Mouse (Mus musculus) stomach, postnatal 0 days (tissue): ENCODE data around the gene Gmds. TPM values are rescaled to one million over a fixed set of nuclear protein-coding genes. Genes with fewer than 3 reads are reported as not detected.

Experiments
- ATAC-seq: fragments of 200-750 bp; cut with Nextera tagmentation; 2 replicates; pipeline ENCODE4 v1.8.0; 2017; ENCODE audit not compliant: low FRiP score, low TSS enrichment
- DNase-seq: peaks from one replicate; pipeline ENCODE4 v3.0.0-alpha.2; 2016; ENCODE audit warnings: low spot score
- H3K27ac ChIP-seq: fragments of 300-500 bp; sonication (generic); replicated peaks from 2 replicates; pipeline ENCODE4 v1.5.1; 2014; ENCODE audit warnings: mild to moderate bottlenecking, control low read depth
- H3K27me3 ChIP-seq: fragments of 300-500 bp; sonication (generic); 2 replicates; pipeline ENCODE4 v1.6.1; 2014; ENCODE audit warnings: low read length; ENCODE audit not compliant: control insufficient read depth, insufficient read depth
- H3K36me3 ChIP-seq: fragments of 300-500 bp; sonication (generic); 2 replicates; pipeline ENCODE4 v1.6.1; 2014; ENCODE audit warnings: low read length, mixed read lengths; ENCODE audit not compliant: control insufficient read depth, insufficient read depth
- H3K4me1 ChIP-seq: fragments of 300-500 bp; sonication (generic); replicated peaks from 2 replicates; pipeline ENCODE4 v1.6.1; 2014; ENCODE audit warnings: antibody characterized with exemption; ENCODE audit not compliant: control insufficient read depth, insufficient read depth
- H3K4me2 ChIP-seq: fragments of 300-500 bp; sonication (generic); replicated peaks from 2 replicates; pipeline ENCODE4 v1.6.1; 2014; ENCODE audit warnings: low read depth, mild to moderate bottlenecking, control low read depth, moderate library complexity
- H3K4me3 ChIP-seq: fragments of 300-500 bp; sonication (generic); 2 replicates; pipeline ENCODE4 v1.5.1; 2014; ENCODE audit warnings: low read depth, low read length, control low read depth
- H3K9ac ChIP-seq: fragments of 300-500 bp; sonication (generic); 2 replicates; pipeline ENCODE4 v1.6.1; 2014; ENCODE audit warnings: mild to moderate bottlenecking, low read length, control low read depth, mixed read lengths
- H3K9me3 ChIP-seq: fragments of 300-500 bp; sonication (generic); 2 replicates; pipeline ENCODE4 v1.6.1; 2016; ENCODE audit warnings: low read length; ENCODE audit not compliant: control insufficient read depth
- CTCF ChIP-seq: IDR thresholded peaks from 2 replicates; pipeline ENCODE4 v1.5.1; 2016; ENCODE audit warnings: antibody characterized with exemption, low read depth, mild to moderate bottlenecking, moderate library complexity
- EP300 ChIP-seq: optimal IDR thresholded peaks from 2 replicates; pipeline ENCODE3; 2016; ENCODE audit warnings: antibody characterized with exemption
- WGBS: fragments of 180-500 bp; shearing (Covaris S2); extraction: QIAGEN DNeasy Blood & Tissue Kit; methylation state at CpG from one replicate; pipeline ENCODE4 v1.1.7; 2014; 5-methylcytosine and 5-hydroxymethylcytosine counted together
- polyA plus RNA-seq: library from polyadenylated mRNA; unstranded; fragments of >200 nt; fragmentation: Nextera tagmentation; extraction: Ambion mirVana; gene quantifications from 2 replicates; pipeline ENCODE4 v1.2.1, GENCODE M21; 2015

The Gmds gene
- polyA plus RNA-seq, 1 experiment from 2014 or later = 102 TPM

DNA sequence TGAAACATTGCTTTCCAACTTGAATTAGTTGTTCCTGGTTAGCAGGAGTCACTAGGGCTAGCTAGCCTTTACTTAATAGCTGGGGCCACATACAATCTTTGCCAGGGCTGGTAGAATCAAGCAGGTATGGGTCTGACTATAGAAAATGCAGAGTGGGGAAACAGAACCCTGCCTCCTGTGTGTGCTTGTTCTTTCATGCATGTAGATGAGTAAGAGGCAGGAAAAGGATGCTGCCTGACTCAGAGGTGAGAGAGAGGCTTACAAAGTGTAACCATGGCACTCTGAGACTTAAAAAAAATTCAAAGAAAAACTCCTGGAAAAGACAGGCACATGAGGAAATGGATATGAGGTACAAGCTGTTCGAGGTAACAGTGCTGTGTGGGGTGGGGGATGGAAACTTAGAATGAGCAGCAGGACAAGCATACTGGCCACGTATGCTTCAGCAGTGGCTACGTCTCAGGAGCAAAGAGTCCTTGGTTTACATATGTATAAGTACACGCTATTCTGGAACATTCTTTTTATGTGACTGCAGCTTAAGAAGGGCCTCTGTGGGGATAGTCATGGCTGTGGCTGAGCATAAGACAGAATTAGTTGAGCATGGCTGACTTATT, 203.8 kb downstream of the Gmds start:
- WGBS = 58% methylated on average over 4 of the region's 4 CpGs
- Histone ChIP-seq H3K9me3 (no peaks in the 10 kb centered on the region), H3K4me2 (no peak overlapping the region), H3K4me3 (no peak overlapping the region), H3K27me3 (no peaks in the 10 kb centered on the region), H3K36me3 (no peaks in the 10 kb centered on the region), H3K9ac (no peak overlapping the region), H3K27ac (no peak overlapping the region), H3K4me1 (no peaks in the 10 kb centered on the region)
- no peak for DNase-seq
- no peak for TF ChIP-seq CTCF
- ATAC-seq = no peak

GRCm38 (mm10) chr13:32129970-32130369, 208.6 kb downstream of the Gmds start:
- Histone ChIP-seq H3K4me1 (no peaks in the 10 kb centered on the region), H3K9me3 (no peaks in the 10 kb centered on the region), H3K9ac (no peak overlapping the region), H3K4me3 (no peak overlapping the region), H3K4me2 (no peak overlapping the region), H3K36me3 (no peaks in the 10 kb centered on the region), H3K27me3 (no peaks in the 10 kb centered on the region), H3K27ac (no peak overlapping the region)
- ATAC-seq = no peak
- TF ChIP-seq EP300 (no peak), CTCF (no peak)
- 71% methylated on average over 1 of the region's 1 CpGs for WGBS
- no peak for DNase-seq

DNA sequence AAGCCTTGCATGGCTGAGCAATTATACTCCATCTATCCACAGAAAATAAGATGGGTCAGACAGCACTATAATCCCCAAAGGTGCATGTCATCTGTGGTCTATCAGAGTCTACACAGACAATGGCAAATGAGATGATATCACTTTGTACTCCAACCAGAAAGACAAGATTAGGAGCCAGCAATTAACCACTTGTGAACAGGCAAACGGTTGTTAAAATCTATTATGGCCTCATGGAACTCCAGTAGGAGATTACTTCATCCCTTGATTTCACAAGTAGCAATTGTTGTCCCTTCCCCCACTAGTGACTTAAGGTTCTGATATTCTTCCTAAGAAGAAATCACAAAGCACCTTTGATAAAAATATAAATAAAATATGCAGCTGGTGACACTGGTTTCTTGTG, 220.2 kb downstream of the Gmds start:
- WGBS = 41% methylated on average over 1 of the region's 1 CpGs
- ATAC-seq = no peak

DNA sequence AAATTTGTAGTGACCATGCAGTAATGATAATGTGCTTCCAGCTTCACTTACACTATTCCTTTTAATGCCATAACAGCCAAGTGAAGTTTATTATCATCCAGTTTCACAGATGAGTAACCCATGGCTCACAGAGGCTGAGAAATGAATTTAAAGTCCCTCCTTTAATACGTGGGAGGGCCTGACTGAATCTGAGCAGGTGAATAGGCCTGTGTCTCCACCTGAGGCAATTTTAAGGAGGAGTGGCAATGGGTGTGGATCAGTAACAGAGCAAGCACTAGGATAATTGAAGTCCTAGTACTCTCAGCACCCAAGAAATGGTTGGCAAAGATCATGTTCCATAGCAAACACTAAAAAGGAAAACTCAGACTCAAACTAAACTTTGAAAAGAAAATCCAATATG, 223.1 kb downstream of the Gmds start:
- no peak overlapping the region for H3K27ac ChIP-seq
- H3K9me3 ChIP-seq = no peaks in the 10 kb centered on the region
- H3K27me3 ChIP-seq = no peaks in the 10 kb centered on the region
- 58% methylated on average over 1 of the region's 1 CpGs for WGBS
- no peak for ATAC-seq
- H3K4me2 ChIP-seq = no peak overlapping the region
- no peak overlapping the region for H3K4me3 ChIP-seq
- no peak for DNase-seq
- no peaks in the 10 kb centered on the region for H3K4me1 ChIP-seq
- no peak overlapping the region for H3K9ac ChIP-seq
- TF ChIP-seq CTCF (no peak), EP300 (no peak)
- no peaks in the 10 kb centered on the region for H3K36me3 ChIP-seq

More for the DNA sequence above, 220.2 kb downstream of the Gmds start:
- H3K27ac ChIP-seq = no peak overlapping the region
- no peak overlapping the region for H3K4me3 ChIP-seq
- TF ChIP-seq CTCF (no peak), EP300 (no peak)
- no peaks in the 10 kb centered on the region for H3K36me3 ChIP-seq
- no peak for DNase-seq
- H3K27me3 ChIP-seq = no peaks in the 10 kb centered on the region
- H3K4me1 ChIP-seq = no peaks in the 10 kb centered on the region
- no peaks in the 10 kb centered on the region for H3K9me3 ChIP-seq
- no peak overlapping the region for H3K4me2 ChIP-seq
- no peak overlapping the region for H3K9ac ChIP-seq

- no peak for DNase-seq
- Histone ChIP-seq H3K9me3 (no peaks in the 10 kb centered on the region), H3K9ac (no peak overlapping the region), H3K27ac (no peak overlapping the region), H3K4me2 (no peak overlapping the region), H3K4me3 (no peak overlapping the region), H3K4me1 (no peaks in the 10 kb centered on the region), H3K36me3 (no peaks in the 10 kb centered on the region), H3K27me3 (no peaks in the 10 kb centered on the region)
- ATAC-seq = no peak
- 100% methylated on average over 3 of the region's 3 CpGs for whole genome bisulfite sequencing
- TF ChIP-seq CTCF = no peak
- no peak for TF ChIP-seq EP300
Measured at GRCm38 (mm10) chr13:32113875-32114274, 224.7 kb downstream of the Gmds start.

DNA sequence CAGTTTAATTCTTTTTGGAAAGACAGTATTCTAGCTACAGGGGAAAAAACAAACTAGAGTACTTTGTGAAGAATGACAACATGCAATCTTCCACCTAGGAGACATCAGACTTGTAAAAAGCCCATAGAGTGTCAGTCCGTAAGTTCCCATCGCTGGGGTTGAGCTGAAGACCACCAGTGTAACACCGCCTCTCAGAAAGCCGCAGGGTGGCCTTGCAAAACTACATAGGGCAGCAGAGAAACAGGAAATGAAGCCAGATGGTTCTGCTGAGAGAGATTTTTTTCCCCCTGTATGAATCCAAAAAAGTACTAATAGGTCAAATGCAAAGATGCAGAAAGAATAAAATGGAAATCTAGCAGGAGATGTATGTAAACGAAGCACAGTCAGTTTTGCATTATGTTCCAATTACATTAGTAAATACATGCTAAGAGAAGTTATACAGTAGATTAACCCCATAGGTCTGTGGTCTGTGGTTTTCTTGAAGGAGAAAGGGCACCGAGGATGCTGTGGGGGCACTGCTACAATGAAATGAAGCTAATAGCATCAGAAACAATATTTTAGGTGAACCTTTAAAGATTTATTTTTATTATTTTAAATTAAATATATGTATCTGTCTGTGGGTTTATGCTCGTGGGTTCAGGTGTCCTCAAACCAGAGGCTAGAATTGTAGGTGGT, 250.1 kb downstream of the Gmds start:
- no peak for ATAC-seq
- no peak overlapping the region for H3K4me2 ChIP-seq
- DNase-seq = no peak
- no peaks in the 10 kb centered on the region for H3K4me1 ChIP-seq
- no peak for TF ChIP-seq CTCF
- no peak for TF ChIP-seq EP300
- no peak overlapping the region for H3K27ac ChIP-seq
- H3K9me3 ChIP-seq = no peaks in the 10 kb centered on the region
- WGBS = 73% methylated on average over 7 of the region's 7 CpGs
- no peak overlapping the region for H3K9ac ChIP-seq
- H3K27me3 ChIP-seq = no peaks in the 10 kb centered on the region
- H3K36me3 ChIP-seq = no peaks in the 10 kb centered on the region
- no peak overlapping the region for H3K4me3 ChIP-seq
